18 mouse cellular contexts compared by ENCODE assay signal in the genomic region with DNA sequence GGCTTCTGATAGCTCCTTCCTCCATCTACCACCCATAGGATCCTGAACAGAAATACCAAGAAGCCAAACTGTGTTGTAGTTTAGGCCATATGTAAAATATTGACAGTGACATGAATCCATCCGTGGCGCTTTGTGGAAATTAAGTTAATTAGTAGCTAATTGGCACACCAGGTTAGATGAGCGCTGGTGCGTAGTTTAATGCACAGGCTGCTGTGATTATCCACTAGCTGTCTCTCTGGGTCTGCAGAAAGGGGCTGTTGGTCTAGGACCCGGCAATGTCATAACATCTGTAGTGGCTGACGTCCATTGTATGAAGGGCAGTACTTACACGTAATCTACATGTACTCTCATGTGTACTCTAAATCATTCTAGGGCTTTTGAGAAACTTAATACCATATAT.
"Had no signal": no experiment of that assay in that cellular context is flagged by ENCODE, and none has a peak within 500 bp of the region (broad histone marks: within the 10 kb centered on the region; RNA-seq: fewer than 3 reads in every experiment).

No protein-coding gene starts in this region.

- H3K4me3 ChIP-seq: midbrain, embryonic 10.5 days; midbrain, embryonic 12.5 days; myocyte; neural tube, embryonic 13.5 days; neural tube, embryonic 15.5 days had no signal

- H3K27ac ChIP-seq: midbrain, embryonic 10.5 days; midbrain, embryonic 12.5 days; neural tube, embryonic 13.5 days; neural tube, embryonic 15.5 days had no signal

- DNase-seq: lung, adult 18-20 months; lung, embryonic 14.5 days; lung, postnatal 10 days; lung, postnatal 4 days; midbrain, embryonic 14.5 days; right cerebral cortex, adult 18-20 months; right cerebral cortex, postnatal 25 days; right cerebral cortex, postnatal 4 days; spleen, adult 18-20 months; thymus, adult 18-20 months; thymus, postnatal 14 days; thymus, postnatal 36 days had no signal

- H3K9ac ChIP-seq: lung, embryonic 14.5 days; midbrain, embryonic 12.5 days; neural tube, embryonic 13.5 days; neural tube, embryonic 15.5 days had no signal

- H3K9me3 ChIP-seq: midbrain, embryonic 10.5 days; neural tube, embryonic 13.5 days; neural tube, embryonic 15.5 days had no signal

- H3K27me3 ChIP-seq: midbrain, embryonic 12.5 days; neural tube, embryonic 13.5 days; neural tube, embryonic 15.5 days had no signal

- H3K36me3 ChIP-seq: midbrain, embryonic 10.5 days; midbrain, embryonic 12.5 days; neural tube, embryonic 13.5 days; neural tube, embryonic 15.5 days had no signal

- ATAC-seq: midbrain, embryonic 16.5 days had no signal

- H3K4me2 ChIP-seq: lung, embryonic 14.5 days; midbrain, embryonic 12.5 days; neural tube, embryonic 13.5 days; neural tube, embryonic 15.5 days had no signal

- H3K4me1 ChIP-seq: midbrain, embryonic 10.5 days; midbrain, embryonic 12.5 days; neural tube, embryonic 13.5 days; neural tube, embryonic 15.5 days had no signal
